Mouse (Mus musculus): ENCODE data around the gene Slc38a8.

Gene Slc38a8

DNA sequence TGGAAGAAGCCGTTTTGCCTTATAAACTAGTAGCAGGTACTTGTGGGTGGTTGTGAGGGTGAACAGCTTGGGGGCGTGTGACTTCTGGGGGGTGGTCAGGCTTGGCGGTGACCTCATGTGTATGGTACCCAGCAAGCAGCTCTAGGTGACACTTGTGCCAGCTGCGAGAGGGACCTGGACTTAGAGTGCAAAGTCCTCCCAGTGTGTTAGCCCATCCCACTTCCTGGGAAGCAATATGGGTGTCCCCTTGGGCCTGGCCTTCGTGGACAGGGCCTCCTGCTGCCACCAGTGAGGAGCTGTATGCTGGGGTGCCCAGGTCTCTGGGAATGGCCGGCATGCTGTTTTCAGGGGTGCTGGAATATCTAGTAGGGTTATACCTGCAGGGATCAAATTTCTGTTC, 62.6 kb downstream of the Slc38a8 start:
- DNase-seq (ENCODE audit: low spot score in 2 of 2), result no peak

DNA sequence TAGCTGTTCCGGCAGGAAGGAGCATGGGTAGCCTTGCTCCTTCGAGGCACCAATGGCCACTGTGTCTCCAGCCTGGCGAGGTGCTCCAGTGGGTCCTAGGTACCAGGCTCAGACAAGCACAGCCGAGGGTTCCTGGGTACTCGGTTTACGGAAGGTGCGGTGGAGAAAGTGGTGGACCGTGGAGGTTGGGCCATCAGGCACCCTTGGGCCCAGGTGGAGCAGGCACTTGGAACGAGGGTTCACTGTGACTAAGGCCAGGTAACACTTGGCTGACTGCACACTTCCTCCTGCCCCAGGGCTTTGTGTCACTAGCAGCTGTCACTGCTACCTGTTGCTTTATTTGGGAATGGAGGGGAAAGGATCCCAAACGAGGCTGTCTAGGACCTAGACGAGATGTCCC, 64.0 kb downstream of the Slc38a8 start:
- DNase-seq (ENCODE audit: low spot score in 2 of 2), result no peak

DNA sequence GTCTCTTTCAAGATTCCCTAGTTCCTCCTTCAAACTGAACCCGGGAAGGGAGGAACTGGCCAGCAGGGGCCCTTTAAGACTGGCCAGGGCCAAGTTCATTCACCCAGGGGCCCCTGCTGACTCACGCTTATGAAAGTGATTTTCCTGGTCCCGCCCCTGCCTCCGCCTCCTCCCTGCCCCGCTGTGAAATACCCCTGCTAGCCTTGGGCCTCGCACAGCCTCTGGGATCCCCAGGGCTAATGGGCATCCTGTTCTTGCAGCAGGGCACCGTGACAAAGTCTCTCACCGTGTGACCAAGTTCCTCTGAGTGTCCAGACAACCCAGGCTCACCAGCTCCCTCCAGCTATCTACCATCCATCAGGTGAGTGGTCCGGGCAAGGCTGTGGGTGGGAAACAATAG, 64.6 kb downstream of the Slc38a8 start:
- no peak for DNase-seq (ENCODE audit: low spot score in 2 of 2)

GRCm38 (mm10) chr8:119436331-119436730, 65.2 kb downstream of the Slc38a8 start:
- no peak for DNase-seq (ENCODE audit: low spot score in 2 of 2)

DNA sequence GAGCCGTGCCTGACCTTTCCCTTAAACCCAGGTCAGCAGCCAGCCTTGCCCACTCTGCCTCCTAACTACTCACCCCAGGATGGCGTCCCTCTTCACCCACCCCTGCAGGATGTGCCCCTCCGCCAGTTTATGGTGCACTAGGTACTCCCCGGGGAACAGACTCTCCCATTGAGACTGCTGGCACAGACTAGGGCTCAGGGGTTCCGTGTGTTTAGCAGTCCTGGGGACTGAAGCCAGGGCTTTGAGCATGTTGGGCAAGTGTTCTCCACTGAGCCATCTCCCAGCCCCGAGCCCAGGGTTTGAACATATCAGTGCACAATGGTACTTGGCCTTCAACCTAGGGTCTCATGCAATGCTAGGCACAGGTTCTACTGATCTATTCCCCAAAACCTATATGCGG, 66.0 kb downstream of the Slc38a8 start:
- DNase-seq (ENCODE audit: low spot score in 2 of 2), result no peak

DNA sequence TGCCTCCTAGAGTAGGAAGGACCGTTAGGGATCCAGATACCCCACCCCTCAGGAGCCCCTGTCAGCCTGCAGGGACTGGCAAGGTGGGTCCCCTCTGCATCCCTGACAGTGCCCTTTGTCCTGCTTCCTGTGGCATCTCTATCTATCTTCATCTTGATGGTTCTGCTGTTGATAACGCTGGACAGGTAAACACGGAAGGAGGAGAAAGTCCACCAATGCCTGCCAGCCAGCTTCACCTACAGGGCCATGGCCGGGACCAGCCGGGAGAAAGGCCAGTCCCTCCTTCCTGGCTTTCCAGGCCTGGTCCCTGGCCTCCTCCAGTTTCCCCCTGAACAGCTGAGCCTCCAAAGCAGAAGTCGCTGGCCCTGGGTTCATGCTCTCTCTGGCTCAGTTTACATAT, 66.9 kb downstream of the Slc38a8 start:
- DNase-seq (ENCODE audit: low spot score in 2 of 2), result no peak

DNA sequence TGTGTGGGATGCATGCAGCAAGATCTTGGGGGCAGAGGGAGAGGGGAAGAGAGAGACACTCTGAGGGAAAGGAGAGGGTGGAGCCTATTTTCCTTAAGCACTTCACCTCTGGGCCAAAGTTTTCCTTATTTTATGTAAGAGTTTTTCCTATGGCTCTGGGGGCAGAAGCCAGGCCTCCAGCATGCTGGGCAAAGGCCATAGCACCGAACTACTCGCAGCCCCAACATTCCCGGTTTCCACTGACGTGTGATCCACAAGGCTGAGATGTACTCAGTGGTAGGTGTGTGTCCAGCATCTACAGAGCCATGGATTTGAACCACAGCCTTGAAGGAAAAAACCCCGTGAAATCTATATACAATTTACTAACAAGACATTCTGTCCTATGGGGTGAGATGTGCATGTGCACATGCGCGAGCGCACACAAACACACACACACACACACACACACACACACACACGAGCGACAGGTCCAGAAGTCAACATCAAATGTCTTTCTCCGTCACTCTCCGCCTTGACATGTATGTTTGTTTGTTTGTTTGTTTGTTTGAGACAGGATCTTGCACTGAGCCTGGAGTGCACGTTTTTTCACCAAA, 67.8 kb downstream of the Slc38a8 start, which contains the start of gene Osgin1:
TSS of gene Osgin1 (plus strand) at position 543 of the 593 bp plus-strand sequence.
- DNase-seq (ENCODE audit: low spot score in 2 of 2), result no peak

- DNase-seq (ENCODE audit: low spot score in 2 of 2), result no peak
Observed at GRCm38 (mm10) chr8:119432372-119432771, 69.1 kb downstream of the Slc38a8 start.

DNA sequence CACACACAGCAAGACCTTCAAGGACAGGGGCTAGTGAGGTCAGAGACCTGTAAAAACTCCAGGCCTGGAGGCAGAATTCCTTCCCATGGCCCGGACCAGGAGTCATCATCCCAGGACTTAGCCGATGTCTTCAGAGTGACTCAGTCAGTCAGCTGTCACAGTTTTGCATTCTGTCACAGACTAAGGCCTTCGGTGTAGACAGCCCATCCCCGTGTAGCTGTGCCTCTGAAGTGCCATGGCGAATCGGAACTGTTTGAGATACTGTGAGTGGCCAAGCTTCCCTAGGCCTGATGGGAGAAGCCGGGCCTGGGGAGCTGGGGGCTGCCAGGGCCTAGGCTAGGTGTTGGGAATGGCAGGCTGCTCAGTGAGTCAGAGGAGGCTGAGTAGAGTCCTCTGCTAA, 70.8 kb downstream of the Slc38a8 start:
- no peak for DNase-seq (ENCODE audit: low spot score in 2 of 2)

DNA sequence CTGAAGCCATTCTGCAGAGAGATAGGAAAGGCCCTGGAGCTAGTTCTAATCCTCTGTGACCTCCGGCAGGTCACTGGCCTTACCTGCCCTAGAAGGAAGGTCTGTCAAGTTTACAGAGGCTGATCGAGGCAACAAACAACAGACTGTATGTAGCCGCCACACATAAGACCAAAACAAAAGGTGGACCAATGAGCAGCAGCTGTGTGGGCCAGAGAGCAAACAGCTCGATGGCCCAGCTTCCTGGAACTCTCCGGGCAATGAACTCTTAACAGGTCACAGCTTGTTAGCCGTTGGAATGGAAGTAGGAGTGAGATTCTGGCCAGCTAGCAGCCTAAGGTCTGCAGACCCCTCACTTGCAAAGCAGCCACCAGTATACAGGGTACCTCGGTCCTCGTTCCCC, 71.2 kb downstream of the Slc38a8 start:
- no peak for DNase-seq (ENCODE audit: low spot score in 2 of 2)
